Mouse (Mus musculus) hindbrain, embryonic 16.5 days (tissue): Measurements from ENCODE around the gene Ehbp1. TPM values are rescaled to one million over a fixed set of nuclear protein-coding genes. Genes with fewer than 3 reads are reported as not detected.
A peak's percentile ranks its signal among the peaks of the same experiment; 100 is the strongest.

Experiments used
- ATAC-seq: fragments of 200-750 bp; cut with Nextera tagmentation; 2 replicates; pipeline ENCODE4 v1.8.0; 2017; ENCODE audit warnings: moderate TSS enrichment, moderate library complexity
- H3K27ac ChIP-seq: fragments of 300-500 bp; sonication (generic); 2 replicates; pipeline ENCODE4 v1.5.1; 2014; ENCODE audit warnings: low read depth, mild to moderate bottlenecking, control low read depth, low read length, moderate library complexity
- H3K27me3 ChIP-seq: fragments of 300-500 bp; sonication (generic); replicated peaks from 2 replicates; pipeline ENCODE4 v1.6.1; 2014; ENCODE audit warnings: low read length; ENCODE audit not compliant: control insufficient read depth, insufficient read depth
- H3K36me3 ChIP-seq: fragments of 300-500 bp; sonication (generic); 2 replicates; pipeline ENCODE4 v1.6.1; 2014; ENCODE audit warnings: mild to moderate bottlenecking, low read length, moderate library complexity, mixed read lengths; ENCODE audit not compliant: control insufficient read depth, insufficient read depth
- H3K4me1 ChIP-seq: fragments of 300-500 bp; sonication (generic); 2 replicates; pipeline ENCODE4 v1.6.1; 2014; ENCODE audit warnings: low read depth, low read length; ENCODE audit not compliant: control insufficient read depth, insufficient read depth
- H3K4me2 ChIP-seq: fragments of 300-500 bp; sonication (generic); 2 replicates; pipeline ENCODE4 v1.6.1; 2014; ENCODE audit warnings: mild to moderate bottlenecking, low read length, control low read depth, moderate library complexity
- H3K4me3 ChIP-seq: fragments of 300-500 bp; sonication (generic); 2 replicates; pipeline ENCODE4 v1.5.1; 2014; ENCODE audit warnings: mild to moderate bottlenecking, low read length, control low read depth, moderate library complexity
- H3K9ac ChIP-seq: fragments of 300-500 bp; sonication (generic); 2 replicates; pipeline ENCODE4 v1.6.1; 2014; ENCODE audit warnings: low read depth, mild to moderate bottlenecking, control low read depth, low read length, moderate library complexity
- H3K9me3 ChIP-seq: fragments of 300-500 bp; sonication (generic); 2 replicates; pipeline ENCODE4 v1.6.1; 2014; ENCODE audit warnings: mild to moderate bottlenecking, low read length, moderate library complexity; ENCODE audit not compliant: control insufficient read depth
- WGBS: fragments of 180-500 bp; shearing (Covaris S2); extraction: QIAGEN DNeasy Blood & Tissue Kit; methylation state at CpG from one replicate; pipeline ENCODE4 v1.1.7; 2014; 5-methylcytosine and 5-hydroxymethylcytosine counted together
- polyA plus RNA-seq: library from polyadenylated mRNA; unstranded; fragments of >200 nt; fragmentation: Nextera tagmentation; extraction: Ambion mirVana; gene quantifications from 2 replicates; pipeline ENCODE4 v1.2.1, GENCODE M21; 2015

Ehbp1 gene
- polyA plus RNA-seq, 1 experiment from 2014 or later = 20.1 TPM

- Histone ChIP-seq H3K27ac (peak overlapping the region; percentile 92), H3K9ac (peak overlapping the region; percentile 79), H3K27me3 (no peaks in the 10 kb centered on the region), H3K36me3 (no peaks in the 10 kb centered on the region; the same call in 1 of the 2 replicates), H3K4me1 (peaks cover 24% of the 10 kb centered on the region), H3K9me3 (no peaks in the 10 kb centered on the region), H3K4me2 (peak overlapping the region; percentile 66), H3K4me3 (peak overlapping the region; percentile 58)
- WGBS = 0% methylated on average over 6 of the region's 6 CpGs
- ATAC-seq = 0 out of 2 replicates have a peak, but pooled peaks have one; percentile 0
Observed at GRCm38 (mm10) chr11:22287513-22287900, 54.6 kb downstream of the Ehbp1 start.

GRCm38 (mm10) chr11:22286885-22287512 is 55.1 kb downstream of the Ehbp1 start:
- H3K27ac ChIP-seq = peak overlapping the region; percentile 92
- no peaks in the 10 kb centered on the region for H3K9me3 ChIP-seq
- peak overlapping the region; percentile 58 for H3K4me3 ChIP-seq
- H3K27me3 ChIP-seq = no peaks in the 10 kb centered on the region
- peak; percentile 99 for ATAC-seq
- H3K4me1 ChIP-seq = peaks cover 24% of the 10 kb centered on the region
- WGBS = under 1% methylated on average over 32 of the region's 43 CpGs
- H3K36me3 ChIP-seq = peaks cover 3% of the 10 kb centered on the region
- H3K4me2 ChIP-seq = peak overlapping the region; percentile 76
- H3K9ac ChIP-seq = peak overlapping the region; percentile 79

DNA sequence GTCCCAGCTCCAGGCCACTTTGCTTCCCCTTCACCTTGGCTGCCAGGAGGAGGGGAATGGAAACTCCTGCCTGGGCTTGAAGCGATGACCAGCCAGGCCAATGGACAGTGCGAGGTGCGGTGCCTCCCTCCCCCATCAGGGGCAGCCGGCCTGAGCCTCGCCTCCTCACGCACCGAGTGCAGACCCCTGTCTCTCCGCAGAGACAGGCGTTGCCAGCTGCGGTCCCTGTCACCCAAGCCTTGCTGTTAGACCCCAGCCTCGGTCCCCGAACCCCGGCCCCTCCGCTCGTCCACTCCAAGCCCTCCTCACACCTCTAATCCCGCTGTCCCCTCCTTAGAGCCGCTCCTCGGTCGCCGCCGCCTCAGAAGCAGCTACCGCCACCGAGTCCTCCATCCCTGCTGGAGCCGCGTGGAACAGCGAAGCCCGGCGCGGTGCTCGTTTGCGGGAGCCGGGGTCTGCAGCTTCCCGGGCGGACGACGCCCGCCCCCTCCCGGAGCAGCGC is 55.7 kb downstream of the Ehbp1 start:
- Histone ChIP-seq H3K27me3 (no peaks in the 10 kb centered on the region), H3K9ac (peak overlapping the region; percentile 78), H3K27ac (peak overlapping the region; percentile 83), H3K9me3 (no peaks in the 10 kb centered on the region), H3K4me2 (peak overlapping the region; percentile 76), H3K4me3 (peak overlapping the region; percentile 58), H3K36me3 (peaks cover 8% of the 10 kb centered on the region), H3K4me1 (peaks cover 24% of the 10 kb centered on the region)
- under 1% methylated on average over 32 of the region's 39 CpGs for WGBS
- ATAC-seq = peak; percentile 84

- peaks cover 12% of the 10 kb centered on the region for H3K36me3 ChIP-seq
- H3K9me3 ChIP-seq = peaks cover 4% of the 10 kb centered on the region; the same call in 1 of the 2 replicates
- H3K9ac ChIP-seq = no peak overlapping the region
- no peak overlapping the region for H3K4me3 ChIP-seq
- no peaks in the 10 kb centered on the region for H3K27me3 ChIP-seq
- no peak overlapping the region for H3K27ac ChIP-seq
- ATAC-seq = no peak
- no peak overlapping the region for H3K4me2 ChIP-seq
- WGBS = 94% methylated on average over 3 of the region's 3 CpGs
- H3K4me1 ChIP-seq = no peaks in the 10 kb centered on the region
Observed at GRCm38 (mm10) chr11:22276656-22277055, 65.4 kb downstream of the Ehbp1 start.

DNA sequence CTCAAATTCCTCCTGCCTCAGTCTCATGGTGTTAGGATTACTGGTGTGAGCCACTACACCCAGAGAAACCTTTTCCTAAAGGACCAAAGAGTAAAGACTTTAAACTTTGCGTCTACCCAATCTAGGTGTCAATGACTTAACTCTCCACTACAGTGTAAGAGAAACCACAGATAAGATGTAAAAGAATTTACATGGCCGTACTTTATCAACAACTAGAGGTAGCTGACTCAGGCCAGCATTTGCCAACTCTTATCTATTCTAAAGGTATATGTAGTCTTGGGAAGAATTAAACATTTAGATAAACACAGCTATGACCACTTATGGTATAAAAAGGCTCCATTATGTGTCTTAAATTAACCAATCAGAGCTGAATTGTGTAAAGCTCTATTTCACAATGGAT is 67.9 kb downstream of the Ehbp1 start:
- H3K27ac ChIP-seq = no peak overlapping the region
- no peak overlapping the region for H3K4me2 ChIP-seq
- no peaks in the 10 kb centered on the region for H3K4me1 ChIP-seq
- ATAC-seq = no peak
- no peak overlapping the region for H3K9ac ChIP-seq
- H3K36me3 ChIP-seq = peaks cover 8% of the 10 kb centered on the region
- peaks cover 4% of the 10 kb centered on the region; the same call in 1 of the 2 replicates for H3K9me3 ChIP-seq
- H3K27me3 ChIP-seq = no peaks in the 10 kb centered on the region
- 98% methylated on average over 2 of the region's 2 CpGs for WGBS
- H3K4me3 ChIP-seq = no peak overlapping the region

DNA sequence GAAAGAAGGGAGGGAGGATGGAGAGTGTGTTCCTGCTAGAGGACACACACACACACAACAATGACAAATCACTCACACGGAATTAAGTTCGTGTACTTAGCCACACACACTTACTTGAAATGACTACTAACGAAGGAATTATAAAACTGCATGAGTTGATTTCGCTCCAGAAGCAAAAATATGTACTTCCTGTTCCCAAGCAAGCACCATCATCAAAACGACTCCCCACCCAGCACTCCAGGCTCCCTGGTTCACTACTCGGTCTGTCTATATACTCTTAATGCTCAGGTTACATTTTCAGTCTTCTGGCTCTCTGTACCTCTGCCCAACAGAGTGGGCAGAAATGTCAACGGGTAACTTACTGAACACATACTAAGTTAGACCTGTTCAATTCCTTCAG is 68.7 kb downstream of the Ehbp1 start:
- ATAC-seq = no peak
- Histone ChIP-seq H3K27ac (no peak overlapping the region), H3K27me3 (no peaks in the 10 kb centered on the region), H3K4me2 (no peak overlapping the region), H3K4me1 (no peaks in the 10 kb centered on the region), H3K9me3 (peaks cover 4% of the 10 kb centered on the region; the same call in 1 of the 2 replicates), H3K36me3 (peaks cover 8% of the 10 kb centered on the region), H3K4me3 (no peak overlapping the region), H3K9ac (no peak overlapping the region)
- WGBS = 91% methylated on average over 7 of the region's 7 CpGs

GRCm38 (mm10) chr11:22271889-22272288 is 70.2 kb downstream of the Ehbp1 start:
- H3K4me2 ChIP-seq = no peak overlapping the region
- no peaks in the 10 kb centered on the region for H3K27me3 ChIP-seq
- no peak overlapping the region for H3K4me3 ChIP-seq
- WGBS = 88% methylated on average over 3 of the region's 3 CpGs
- H3K4me1 ChIP-seq = no peaks in the 10 kb centered on the region
- H3K9ac ChIP-seq = no peak overlapping the region
- no peak overlapping the region for H3K27ac ChIP-seq
- no peak for ATAC-seq
- H3K36me3 ChIP-seq = peaks cover 8% of the 10 kb centered on the region
- H3K9me3 ChIP-seq = peaks cover 4% of the 10 kb centered on the region; the same call in 1 of the 2 replicates

- H3K36me3 ChIP-seq = no peaks in the 10 kb centered on the region
- WGBS = 75% methylated on average over 4 of the region's 4 CpGs
- H3K27me3 ChIP-seq = no peaks in the 10 kb centered on the region
- H3K27ac ChIP-seq = no peak overlapping the region
- no peak overlapping the region for H3K9ac ChIP-seq
- no peaks in the 10 kb centered on the region for H3K4me1 ChIP-seq
- H3K4me2 ChIP-seq = no peak overlapping the region
- no peaks in the 10 kb centered on the region for H3K9me3 ChIP-seq
- no peak for ATAC-seq
- H3K4me3 ChIP-seq = no peak overlapping the region
Observed at GRCm38 (mm10) chr11:22269643-22270042, 72.4 kb downstream of the Ehbp1 start.

- Histone ChIP-seq H3K4me2 (no peak overlapping the region), H3K27ac (no peak overlapping the region), H3K9ac (no peak overlapping the region), H3K27me3 (no peaks in the 10 kb centered on the region), H3K9me3 (no peaks in the 10 kb centered on the region), H3K4me3 (no peak overlapping the region), H3K36me3 (no peaks in the 10 kb centered on the region), H3K4me1 (no peaks in the 10 kb centered on the region)
- 81% methylated on average over 3 of the region's 3 CpGs for WGBS
- no peak for ATAC-seq
Observed at GRCm38 (mm10) chr11:22269173-22269572, 72.9 kb downstream of the Ehbp1 start.
